Mouse (Mus musculus): ENCODE data around the gene Mgat3.

Gene Mgat3

GRCm38 (mm10) chr15:80175756-80176155, 2.2 kb downstream of the Mgat3 start:
- no peak for DNase-seq (ENCODE audit: low spot score)

- no peak for DNase-seq (ENCODE audit: low spot score)
These were observed 8.0 kb downstream of the Mgat3 start for GRCm38 (mm10) chr15:80181561-80181960.

- DNase-seq (ENCODE audit: low spot score): no peak
These were observed 8.7 kb downstream of the Mgat3 start for GRCm38 (mm10) chr15:80182072-80182700.

GRCm38 (mm10) chr15:80188927-80189326, 15.4 kb downstream of the Mgat3 start:
- DNase-seq (ENCODE audit: low spot score): no peak

- DNase-seq (ENCODE audit: low spot score): no peak
These were observed 16.6 kb downstream of the Mgat3 start for GRCm38 (mm10) chr15:80190075-80190474.

- no peak for DNase-seq (ENCODE audit: low spot score)
These were observed 18.2 kb downstream of the Mgat3 start for GRCm38 (mm10) chr15:80191585-80192245.

- no peak for DNase-seq (ENCODE audit: low spot score)
These were observed 18.7 kb downstream of the Mgat3 start for GRCm38 (mm10) chr15:80192246-80192585.

- DNase-seq (ENCODE audit: low spot score): no peak
These were observed 19.3 kb downstream of the Mgat3 start for GRCm38 (mm10) chr15:80192847-80193246.

GRCm38 (mm10) chr15:80199556-80199955, 26.0 kb downstream of the Mgat3 start:
- no peak for DNase-seq (ENCODE audit: low spot score)

- no peak for DNase-seq (ENCODE audit: low spot score)
These were observed 28.7 kb downstream of the Mgat3 start for GRCm38 (mm10) chr15:80202111-80202775.

GRCm38 (mm10) chr15:80203406-80203805, 29.9 kb downstream of the Mgat3 start:
- DNase-seq (ENCODE audit: low spot score): no peak

GRCm38 (mm10) chr15:80206057-80206565, 32.6 kb downstream of the Mgat3 start:
- no peak for DNase-seq (ENCODE audit: low spot score)

- no peak for DNase-seq (ENCODE audit: low spot score)
These were observed 34.9 kb downstream of the Mgat3 start for GRCm38 (mm10) chr15:80208446-80208845.

- no peak for DNase-seq (ENCODE audit: low spot score)
These were observed 40.2 kb downstream of the Mgat3 start for GRCm38 (mm10) chr15:80213688-80214087.

- peak; percentile 32 for DNase-seq (ENCODE audit: low spot score)
These were observed 42.4 kb downstream of the Mgat3 start for GRCm38 (mm10) chr15:80215716-80216479.

GRCm38 (mm10) chr15:80216480-80216820, 42.9 kb downstream of the Mgat3 start:
- DNase-seq (ENCODE audit: low spot score): no peak

- no peak for DNase-seq (ENCODE audit: low spot score)
These were observed 44.0 kb downstream of the Mgat3 start for GRCm38 (mm10) chr15:80217476-80217875.

GRCm38 (mm10) chr15:80219211-80219610, 45.7 kb downstream of the Mgat3 start:
- DNase-seq (ENCODE audit: low spot score): peak; percentile 21

- DNase-seq (ENCODE audit: low spot score): no peak
These were observed 46.5 kb downstream of the Mgat3 start for GRCm38 (mm10) chr15:80219705-80220657.

GRCm38 (mm10) chr15:80221031-80221430, 47.5 kb downstream of the Mgat3 start:
- DNase-seq (ENCODE audit: low spot score): no peak

GRCm38 (mm10) chr15:80223751-80224150, 50.2 kb downstream of the Mgat3 start:
- no peak for DNase-seq (ENCODE audit: low spot score)
